Mouse (Mus musculus) forebrain, embryonic 16.5 days (tissue): ENCODE results near the gene Ncbp1. TPM values are rescaled to one million over a fixed set of nuclear protein-coding genes. Genes with fewer than 3 reads are reported as not detected.
"Not testable (repeated sequence)": the region's sequence is repeated elsewhere in the genome, so short reads cannot be mapped to it uniquely, and the experiment has no call there.

Source experiments
- ATAC-seq: fragments of 200-750 bp; cut with Nextera tagmentation; 2 replicates; pipeline ENCODE4 v1.8.0; 2017; ENCODE audit warnings: mild to moderate bottlenecking, moderate library complexity
- H3K27ac ChIP-seq: fragments of 300-500 bp; sonication (generic); 2 replicates; pipeline ENCODE4 v1.5.1; 2014; ENCODE audit warnings: low read length, control low read depth
- H3K27me3 ChIP-seq: fragments of 300-500 bp; sonication (generic); replicated peaks from 2 replicates; pipeline ENCODE4 v1.6.1; 2014; ENCODE audit warnings: low read length; ENCODE audit not compliant: control insufficient read depth, insufficient read depth
- H3K36me3 ChIP-seq: fragments of 300-500 bp; sonication (generic); 2 replicates; pipeline ENCODE4 v1.6.1; 2014; ENCODE audit not compliant: control insufficient read depth, insufficient read depth
- H3K4me1 ChIP-seq: fragments of 300-500 bp; sonication (generic); replicated peaks from 2 replicates; pipeline ENCODE4 v1.6.1; 2014; ENCODE audit warnings: low read length; ENCODE audit not compliant: control insufficient read depth, insufficient read depth
- H3K4me2 ChIP-seq: fragments of 300-500 bp; sonication (generic); 2 replicates; pipeline ENCODE4 v1.6.1; 2014; ENCODE audit warnings: mild to moderate bottlenecking, low read length, control low read depth
- H3K4me3 ChIP-seq: fragments of 300-500 bp; sonication (generic); replicated peaks from 2 replicates; pipeline ENCODE4 v1.5.1; 2014; ENCODE audit warnings: mild to moderate bottlenecking, low read length, control low read depth
- H3K9ac ChIP-seq: fragments of 300-500 bp; sonication (generic); replicated peaks from 2 replicates; pipeline ENCODE4 v1.6.1; 2014; ENCODE audit warnings: low read depth, low read length, control low read depth
- H3K9me3 ChIP-seq: fragments of 300-500 bp; sonication (generic); 2 replicates; pipeline ENCODE4 v1.6.1; 2016; ENCODE audit warnings: low read length; ENCODE audit not compliant: control insufficient read depth
- WGBS: fragments of 180-500 bp; shearing (Covaris S2); extraction: QIAGEN DNeasy Blood & Tissue Kit; methylation state at CpG from one replicate; pipeline ENCODE4 v1.1.7; 2014; 5-methylcytosine and 5-hydroxymethylcytosine counted together
- polyA plus RNA-seq: library from polyadenylated mRNA; unstranded; fragments of >200 nt; fragmentation: Nextera tagmentation; extraction: Ambion mirVana; gene quantifications from 2 replicates; pipeline ENCODE4 v1.2.1, GENCODE M21; 2015

Gene Ncbp1
- polyA plus RNA-seq, 1 experiment from 2014 or later = 98.8 TPM

GRCm38 (mm10) chr4:46185890-46186289 is 47.5 kb downstream of the Ncbp1 start:
- ATAC-seq = no peak

DNA sequence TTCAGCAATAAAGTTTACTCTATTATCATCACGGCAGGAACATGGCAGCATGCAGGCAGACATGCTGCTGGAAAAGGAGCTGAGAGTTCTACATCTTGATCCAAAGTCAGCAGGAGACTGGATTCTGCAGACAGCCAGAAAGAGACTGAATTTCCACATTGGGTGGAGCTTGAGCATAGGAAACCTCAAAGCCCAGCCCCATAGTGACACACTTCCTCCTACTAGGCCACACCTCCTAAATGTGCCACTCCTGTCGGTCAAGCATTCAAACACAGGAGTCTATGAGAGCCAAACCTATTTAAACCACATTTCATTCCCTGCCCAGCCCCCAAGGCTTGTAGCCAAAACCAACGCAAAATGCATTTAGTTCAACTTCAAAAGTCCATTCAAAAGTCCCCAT is 48.1 kb downstream of the Ncbp1 start:
- Histone ChIP-seq H3K36me3 (peaks cover 33% of the 10 kb centered on the region), H3K9me3 (no peaks in the 10 kb centered on the region), H3K4me1 (no peaks in the 10 kb centered on the region), H3K4me2 (no peak overlapping the region), H3K27me3 (no peaks in the 10 kb centered on the region), H3K9ac (no peak overlapping the region), H3K27ac (no peak overlapping the region), H3K4me3 (no peak overlapping the region)
- WGBS = 71% methylated on average over 3 of the region's 3 CpGs
- ATAC-seq = no peak

More at GRCm38 (mm10) chr4:46185890-46186289, 47.5 kb downstream of the Ncbp1 start:
- H3K27me3 ChIP-seq = no peaks in the 10 kb centered on the region
- no peak overlapping the region for H3K4me3 ChIP-seq
- H3K36me3 ChIP-seq = peaks cover 37% of the 10 kb centered on the region
- no peaks in the 10 kb centered on the region for H3K9me3 ChIP-seq
- H3K27ac ChIP-seq = no peak overlapping the region
- H3K4me2 ChIP-seq = no peak overlapping the region
- 67% methylated on average over 9 of the region's 9 CpGs for WGBS
- no peak overlapping the region for H3K9ac ChIP-seq
- no peaks in the 10 kb centered on the region for H3K4me1 ChIP-seq

DNA sequence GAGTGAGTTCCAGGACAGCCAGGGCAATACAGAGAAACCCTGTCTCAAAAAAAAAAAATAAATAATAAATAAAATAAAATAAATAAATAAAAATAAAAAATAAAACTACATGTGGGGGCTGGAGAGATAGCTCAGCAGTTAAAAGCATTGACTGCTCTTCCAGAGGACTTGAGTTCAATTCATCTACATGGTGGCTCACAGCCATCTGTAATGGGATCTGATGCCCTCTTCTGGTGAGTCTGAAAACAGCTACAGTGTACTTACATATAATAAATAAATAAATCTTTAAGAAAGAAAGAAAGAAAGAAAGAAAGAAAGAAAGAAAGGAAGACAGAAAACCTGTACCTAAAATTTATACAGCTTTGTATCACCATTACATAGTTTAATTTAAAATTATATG is 53.6 kb downstream of the Ncbp1 start:
- H3K27ac ChIP-seq, ATAC-seq, H3K4me3 ChIP-seq, H3K4me2 ChIP-seq, H3K9ac ChIP-seq, H3K9me3 ChIP-seq, H3K36me3 ChIP-seq, H3K27me3 ChIP-seq: not testable (repeated sequence)
- H3K4me1 ChIP-seq = peaks cover 24% of the 10 kb centered on the region

DNA sequence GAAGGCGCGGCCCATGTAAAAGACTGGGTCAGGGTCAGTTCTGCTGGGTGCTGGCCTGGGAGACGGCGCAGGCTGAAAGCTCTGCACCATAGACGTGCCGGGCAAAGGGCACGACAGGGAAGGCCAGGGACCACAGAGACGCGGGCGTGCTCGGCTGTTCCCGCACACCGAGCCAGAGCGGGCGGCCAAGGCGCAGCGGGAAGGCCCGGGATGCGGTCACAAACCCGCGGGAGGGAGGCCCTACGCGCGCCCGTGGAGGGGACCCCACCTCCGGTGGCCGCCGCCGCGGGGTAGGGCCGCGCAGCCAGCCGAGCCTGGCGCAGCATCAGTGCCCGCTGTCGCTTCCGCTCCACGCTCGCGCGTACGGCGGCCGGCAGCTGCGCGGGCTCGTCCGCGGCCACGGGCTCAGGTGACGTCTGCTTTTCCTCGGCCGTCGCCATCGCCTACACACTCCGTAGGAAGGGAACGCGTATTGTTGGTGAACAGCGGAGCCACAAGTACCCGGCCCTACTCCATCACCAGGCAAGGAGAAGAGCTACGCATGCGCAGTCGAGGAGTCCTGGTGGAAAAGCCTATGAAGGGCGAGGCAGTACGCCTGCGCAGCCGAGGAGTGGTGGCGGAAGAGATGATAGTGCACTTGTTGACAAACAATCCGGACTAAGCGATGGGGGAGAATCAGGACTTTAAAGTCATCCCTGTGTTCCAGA is 57.5 kb downstream of the Ncbp1 start, which contains the start of gene Xpa:
TSS of gene Xpa (minus strand) at position 531 of the 707 bp plus-strand sequence.
- no peaks in the 10 kb centered on the region for H3K27me3 ChIP-seq
- peak within 1 kb of the TSS; percentile 93 for H3K27ac ChIP-seq
- H3K9ac ChIP-seq = peak within 1 kb of the TSS; percentile 95
- peak within 1 kb of the TSS; percentile 89 for H3K4me2 ChIP-seq
- peak; percentile 98 for ATAC-seq
- no peaks in the 10 kb centered on the region for H3K36me3 ChIP-seq
- H3K4me1 ChIP-seq = peaks cover 24% of the 10 kb centered on the region
- H3K9me3 ChIP-seq = no peaks in the 10 kb centered on the region
- WGBS = under 1% methylated on average over 70 of the region's 70 CpGs
- peak within 1 kb of the TSS; percentile 88 for H3K4me3 ChIP-seq

GRCm38 (mm10) chr4:46196513-46196912 is 58.1 kb downstream of the Ncbp1 start:
- H3K4me3 ChIP-seq = peak overlapping the region; percentile 88
- ATAC-seq = peak; percentile 19
- H3K4me2 ChIP-seq = peak overlapping the region; percentile 89
- H3K9me3 ChIP-seq = no peaks in the 10 kb centered on the region
- peaks cover 24% of the 10 kb centered on the region for H3K4me1 ChIP-seq
- WGBS = 20% methylated on average over 6 of the region's 6 CpGs
- H3K27me3 ChIP-seq = peaks cover 2% of the 10 kb centered on the region
- H3K36me3 ChIP-seq = no peaks in the 10 kb centered on the region
- peak overlapping the region; percentile 54 for H3K9ac ChIP-seq
- peak overlapping the region; percentile 93 for H3K27ac ChIP-seq

DNA sequence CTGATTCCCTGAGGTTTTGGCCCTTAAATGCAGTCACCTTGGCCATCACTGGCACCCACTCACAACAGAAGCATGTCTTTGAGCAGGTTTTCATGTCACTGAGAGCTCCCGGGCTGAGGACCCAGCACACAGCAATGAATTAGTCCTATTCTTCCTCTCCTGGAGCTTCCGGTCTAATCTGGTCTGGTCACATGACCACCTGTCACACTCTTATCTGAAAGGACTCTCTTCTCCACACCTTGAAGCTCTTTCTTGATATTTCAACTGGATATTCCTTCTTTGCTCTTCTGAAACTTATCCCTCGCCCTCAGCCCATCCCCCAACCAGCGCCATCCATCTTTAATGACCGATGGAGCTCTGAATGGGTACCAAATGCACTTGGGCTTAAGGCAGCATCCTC is 59.7 kb downstream of the Ncbp1 start:
- Histone ChIP-seq H3K36me3 (no peaks in the 10 kb centered on the region), H3K27ac (no peak overlapping the region), H3K9ac (no peak overlapping the region), H3K4me3 (no peak overlapping the region), H3K4me2 (no peak overlapping the region), H3K9me3 (no peaks in the 10 kb centered on the region), H3K27me3 (peaks cover 2% of the 10 kb centered on the region), H3K4me1 (peaks cover 27% of the 10 kb centered on the region)
- no peak for ATAC-seq
- WGBS = 72% methylated on average over 5 of the region's 5 CpGs

GRCm38 (mm10) chr4:46201834-46202561 is 63.6 kb downstream of the Ncbp1 start:
- peaks cover 2% of the 10 kb centered on the region for H3K27me3 ChIP-seq
- H3K36me3 ChIP-seq = no peaks in the 10 kb centered on the region
- H3K4me3 ChIP-seq = peak overlapping the region; percentile 47
- H3K4me1 ChIP-seq = peaks cover 6% of the 10 kb centered on the region; the same call in 1 of the 2 replicates
- 7% methylated on average over 7 of the region's 7 CpGs for WGBS
- peak overlapping the region; percentile 67 for H3K9ac ChIP-seq
- H3K4me2 ChIP-seq = peak overlapping the region; percentile 78
- peak; percentile 75 for ATAC-seq
- no peaks in the 10 kb centered on the region for H3K9me3 ChIP-seq
- no peak overlapping the region; the same call in 1 of the 2 replicates for H3K27ac ChIP-seq

DNA sequence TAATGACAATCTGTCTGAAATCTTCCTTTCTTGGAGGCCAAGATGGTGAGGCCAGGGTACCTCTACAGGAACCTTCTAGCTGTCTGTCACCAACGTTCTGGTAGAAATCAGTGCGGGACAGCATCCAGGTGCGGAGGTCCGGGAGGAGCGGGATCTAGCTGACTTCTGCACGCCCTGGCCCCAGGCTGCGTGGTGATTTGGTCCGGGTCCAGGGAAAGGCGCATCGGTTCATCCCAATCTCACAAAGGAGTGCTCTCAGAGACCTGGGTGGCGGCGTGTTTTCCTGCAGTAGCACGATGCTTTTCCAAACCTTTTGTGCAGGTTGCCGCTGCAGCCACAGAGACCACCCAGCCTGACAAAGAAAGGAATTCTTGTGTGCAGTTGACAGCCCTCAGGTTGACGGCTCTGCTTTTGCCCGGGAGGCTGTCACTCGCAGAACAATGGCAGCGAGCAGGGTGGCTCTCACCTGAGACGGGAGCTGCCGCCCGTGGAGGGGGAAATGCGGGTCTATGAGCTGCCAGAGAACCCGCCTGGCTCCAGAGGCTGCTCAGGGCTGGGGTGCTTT is 64.2 kb downstream of the Ncbp1 start:
- peak overlapping the region; percentile 78 for H3K4me2 ChIP-seq
- H3K36me3 ChIP-seq = no peaks in the 10 kb centered on the region
- peak overlapping the region; percentile 67 for H3K9ac ChIP-seq
- 2% methylated on average over 23 of the region's 23 CpGs for WGBS
- H3K27ac ChIP-seq = peak overlapping the region; percentile 63
- peaks cover 6% of the 10 kb centered on the region; the same call in 1 of the 2 replicates for H3K4me1 ChIP-seq
- H3K9me3 ChIP-seq = no peaks in the 10 kb centered on the region
- H3K27me3 ChIP-seq = peaks cover 2% of the 10 kb centered on the region
- ATAC-seq = peak; percentile 49
- peak overlapping the region; percentile 47 for H3K4me3 ChIP-seq

DNA sequence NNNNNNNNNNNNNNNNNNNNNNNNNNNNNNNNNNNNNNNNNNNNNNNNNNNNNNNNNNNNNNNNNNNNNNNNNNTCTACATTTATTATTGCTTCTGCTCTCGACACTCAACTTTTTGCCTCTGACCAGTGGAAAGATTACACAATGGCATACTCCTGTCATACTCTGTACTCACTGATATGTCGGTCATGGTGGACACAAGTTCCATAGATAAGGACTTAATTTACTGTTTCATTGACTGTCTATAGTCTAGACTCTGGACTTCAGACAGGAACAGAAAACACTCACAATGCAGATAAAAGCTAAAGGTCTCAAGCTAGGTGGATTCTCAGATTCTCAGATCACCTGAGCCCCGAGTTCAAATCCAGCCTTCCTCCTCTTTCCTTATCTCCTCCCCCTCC is 82.7 kb downstream of the Ncbp1 start:
- no peaks in the 10 kb centered on the region for H3K27me3 ChIP-seq
- no peak overlapping the region for H3K27ac ChIP-seq
- no peak overlapping the region for H3K4me2 ChIP-seq
- H3K36me3 ChIP-seq = no peaks in the 10 kb centered on the region
- 92% methylated on average over 3 of the region's 3 CpGs for WGBS
- no peaks in the 10 kb centered on the region for H3K9me3 ChIP-seq
- no peak overlapping the region for H3K9ac ChIP-seq
- ATAC-seq = no peak
- H3K4me3 ChIP-seq = no peak overlapping the region
- H3K4me1 ChIP-seq = no peaks in the 10 kb centered on the region
